ENCODE assay signal across 16 mouse cellular contexts in genomic region chr10:12658023-12658744, GRCm38 (mm10).
DNase-seq lines count a peak whose midpoint lies in the region; ATAC-seq and TF ChIP-seq lines count a peak whose summit lies in the region.
"Had no signal": no experiment of that assay in that cellular context is flagged by ENCODE, and none has a peak within 500 bp of the region (broad histone marks: within the 10 kb centered on the region; RNA-seq: fewer than 3 reads in every experiment).

No protein-coding gene starts in this region.

- H3K4me2 ChIP-seq in embryonic facial prominence, embryonic 14.5 days (ENCODE audit: low read depth, low read length), result no peak overlapping the region
- H3K4me2 ChIP-seq in lung, postnatal 0 days (replicated peaks; ENCODE audit: low read depth, low read length), result no peak overlapping the region
- H3K4me2 ChIP-seq: embryonic facial prominence, embryonic 15.5 days; forebrain, embryonic 15.5 days; heart, embryonic 15.5 days; hindbrain, embryonic 13.5 days; kidney, embryonic 15.5 days; limb, embryonic 15.5 days had no signal

- H3K9ac ChIP-seq in embryonic facial prominence, embryonic 14.5 days (ENCODE audit: low read depth, low read length), result no peak overlapping the region
- H3K9ac ChIP-seq in lung, postnatal 0 days (replicated peaks; ENCODE audit: low read depth), result no peak overlapping the region
- H3K9ac ChIP-seq: embryonic facial prominence, embryonic 15.5 days; forebrain, embryonic 15.5 days; heart, embryonic 15.5 days; hindbrain, embryonic 13.5 days; kidney, embryonic 15.5 days; limb, embryonic 15.5 days had no signal

- WGBS in embryonic facial prominence, embryonic 14.5 days, result 81% methylated on average over 8 of the region's 8 CpGs
- WGBS in embryonic facial prominence, embryonic 10.5 days, result 81% methylated on average over 8 of the region's 8 CpGs
- WGBS in lung, postnatal 0 days, result 43% methylated on average over 8 of the region's 8 CpGs

- H3K9me3 ChIP-seq in embryonic facial prominence, embryonic 14.5 days (ENCODE audit: control insufficient read depth, low read length), result peaks cover 7% of the 10 kb centered on the region; the same call in 1 of the 2 replicates
- H3K9me3 ChIP-seq in embryonic facial prominence, embryonic 10.5 days, result peaks cover 6% of the 10 kb centered on the region; the same call in 1 of the 2 replicates
- H3K9me3 ChIP-seq in lung, postnatal 0 days (ENCODE audit: low read length), result 0 out of 2 replicates have a peak, but pooled peaks cover 2% of the 10 kb centered on the region
- H3K9me3 ChIP-seq: embryonic facial prominence, embryonic 15.5 days; forebrain, embryonic 15.5 days; heart, embryonic 15.5 days; kidney, embryonic 15.5 days; limb, embryonic 15.5 days had no signal

- no peaks in the 10 kb centered on the region for H3K4me1 ChIP-seq in embryonic facial prominence, embryonic 14.5 days (ENCODE audit: control insufficient read depth, insufficient read depth, low read length)
- no peaks in the 10 kb centered on the region for H3K4me1 ChIP-seq in embryonic facial prominence, embryonic 10.5 days
- no peaks in the 10 kb centered on the region for H3K4me1 ChIP-seq in lung, postnatal 0 days (ENCODE audit: insufficient read depth, low read depth, low read length)
- H3K4me1 ChIP-seq: embryonic facial prominence, embryonic 15.5 days; forebrain, embryonic 15.5 days; heart, embryonic 15.5 days; hindbrain, embryonic 13.5 days; kidney, embryonic 15.5 days; limb, embryonic 15.5 days had no signal

- H3K4me3 ChIP-seq in embryonic facial prominence, embryonic 14.5 days (ENCODE audit: low read depth, low read length), result no peak overlapping the region
- H3K4me3 ChIP-seq in embryonic facial prominence, embryonic 10.5 days, result no peak overlapping the region
- no peak overlapping the region for H3K4me3 ChIP-seq in lung, postnatal 0 days (ENCODE audit: low read depth, low read length)
- H3K4me3 ChIP-seq: embryonic facial prominence, embryonic 15.5 days; forebrain, embryonic 15.5 days; heart, embryonic 15.5 days; hindbrain, embryonic 13.5 days; kidney, embryonic 15.5 days; limb, embryonic 15.5 days had no signal

- ATAC-seq in embryonic facial prominence, embryonic 14.5 days (ENCODE audit: low read depth), result no peak
- peak; percentile 96 for ATAC-seq in lung, postnatal 0 days
- ATAC-seq in granulocyte monocyte progenitor cell, adult 5-6 weeks (replicated peaks; ENCODE audit: poor library complexity, severe bottlenecking), result no peak
- ATAC-seq: forebrain, embryonic 15.5 days had no signal

- H3K27ac ChIP-seq in embryonic facial prominence, embryonic 14.5 days (replicated peaks; ENCODE audit: low read depth, low read length), result no peak overlapping the region
- no peak overlapping the region for H3K27ac ChIP-seq in embryonic facial prominence, embryonic 10.5 days (replicated peaks)
- H3K27ac ChIP-seq in lung, postnatal 0 days (ENCODE audit: low read length), result 0 out of 2 replicates have a peak overlapping the region, but pooled peaks have one; percentile 47
- H3K27ac ChIP-seq: embryonic facial prominence, embryonic 15.5 days; forebrain, embryonic 15.5 days; heart, embryonic 15.5 days; hindbrain, embryonic 13.5 days; kidney, embryonic 15.5 days; limb, embryonic 15.5 days had no signal

- intact Hi-C loops in left cerebral cortex, postnatal 14 days (cut with DNase I), result no loop called here

- H3K36me3 ChIP-seq in embryonic facial prominence, embryonic 14.5 days (ENCODE audit: control insufficient read depth, insufficient read depth, low read length), result peaks cover 39% of the 10 kb centered on the region
- H3K36me3 ChIP-seq in embryonic facial prominence, embryonic 10.5 days (replicated peaks), result peaks cover 35% of the 10 kb centered on the region
- H3K36me3 ChIP-seq in lung, postnatal 0 days (ENCODE audit: insufficient read depth, low read length), result peaks cover 3% of the 10 kb centered on the region; the same call in 1 of the 2 replicates
- H3K36me3 ChIP-seq: forebrain, embryonic 15.5 days had no signal

- no peaks in the 10 kb centered on the region for H3K27me3 ChIP-seq in embryonic facial prominence, embryonic 14.5 days (replicated peaks; ENCODE audit: control insufficient read depth, insufficient read depth, low read length)
- no peaks in the 10 kb centered on the region for H3K27me3 ChIP-seq in embryonic facial prominence, embryonic 10.5 days (replicated peaks; ENCODE audit: low read depth, poor library complexity, severe bottlenecking)
- H3K27me3 ChIP-seq in lung, postnatal 0 days (replicated peaks; ENCODE audit: insufficient read depth, low read length), result no peaks in the 10 kb centered on the region
- H3K27me3 ChIP-seq: embryonic facial prominence, embryonic 15.5 days; forebrain, embryonic 15.5 days; heart, embryonic 15.5 days; hindbrain, embryonic 13.5 days; kidney, embryonic 15.5 days; limb, embryonic 15.5 days had no signal

- TF ChIP-seq CTCF in lung, postnatal 0 days (IDR thresholded peaks at IDR 0.05), result no peak

- TF ChIP-seq EP300 in lung, postnatal 0 days (IDR thresholded peaks at IDR 0.05), result no peak

- DNase-seq in embryonic facial prominence, embryonic 14.5 days (ENCODE audit: low spot score), result peak; percentile 23
- DNase-seq in embryonic facial prominence, embryonic 10.5 days (ENCODE audit: low spot score), result no peak
- DNase-seq in urinary bladder, postnatal 14 days (ENCODE audit: low spot score), result peak; percentile 33
- no peak for DNase-seq in urinary bladder, adult 18-20 months (ENCODE audit: low spot score in 2 of 2)
- DNase-seq in lung, postnatal 0 days (ENCODE audit: low spot score), result peak; percentile 88
- no peak for DNase-seq in cerebellum, postnatal 25 days
- DNase-seq in left cerebral cortex, postnatal 14 days (ENCODE audit: low spot score in 2 of 2), result no peak
- DNase-seq: cerebellum, postnatal 10 days; right cerebral cortex, postnatal 4 days had no signal

Comparison
In these comparisons a context has a peak if more than half of its experiments do, and no peak if none do; other contexts are left out.
1. DNase-seq: peak in embryonic facial prominence, embryonic 14.5 days (single experiment), urinary bladder, postnatal 14 days (single experiment) and lung, postnatal 0 days (single experiment); none in embryonic facial prominence, embryonic 10.5 days (single experiment), urinary bladder, adult 18-20 months (0 of 2), cerebellum, postnatal 25 days (0 of 2) and left cerebral cortex, postnatal 14 days (0 of 2).